Mouse (Mus musculus) adrenal gland, postnatal 4 days (tissue): ENCODE measurements at regions not wholly inside any gene's neighbourhood (a gene's known extent, or its start where the extent isn't known, plus 50 kb on each side); places are given as distances from the start of the nearest gene placed in this dataset.

ENCODE experiments used
- DNase-seq, 2 experiments: peaks; one replicate each; pipeline ENCODE4 v3.0.0; 2021 to 2022; ENCODE audit warnings: low spot score in 2 of 2, mixed read lengths in 2 of 2

GRCm38 (mm10) chr1:154255971-154256370 is 55.0 kb downstream of the Zfp648 start:
- DNase-seq, result no peak

DNA sequence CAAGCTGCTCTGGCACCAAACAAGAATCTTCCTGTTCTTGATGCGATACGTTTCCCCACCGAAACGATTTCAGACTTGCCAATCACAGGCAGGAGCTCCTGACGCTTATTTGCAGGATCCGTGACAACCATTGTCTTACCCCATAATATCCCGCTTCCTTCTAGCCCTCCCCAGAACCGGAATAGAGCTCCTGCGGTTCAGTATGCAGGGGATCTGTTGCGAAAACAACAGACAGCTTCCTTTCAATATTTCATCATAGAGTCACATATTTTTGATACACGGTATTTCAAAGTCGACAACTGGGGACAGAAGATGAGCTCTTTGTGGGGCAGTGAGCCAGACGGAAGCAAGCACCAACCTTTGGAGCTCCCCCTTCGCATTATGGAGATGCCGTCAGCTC is 55.8 kb downstream of the Zfp648 start:
- no peak for DNase-seq

- no peak for DNase-seq
Measured at GRCm38 (mm10) chr1:154258511-154258910, 57.5 kb downstream of the Zfp648 start.

- no peak for DNase-seq
Measured at GRCm38 (mm10) chr1:154260393-154260792, 59.4 kb downstream of the Zfp648 start.

- DNase-seq, result peak; percentile 3 to 19
Measured at GRCm38 (mm10) chr1:154281438-154281837, 80.5 kb downstream of the Zfp648 start.

- DNase-seq, result no peak
Measured at GRCm38 (mm10) chr1:154286080-154286479, 85.1 kb downstream of the Zfp648 start.

- DNase-seq, result no peak
Measured at GRCm38 (mm10) chr1:154292729-154293128, 91.7 kb downstream of the Zfp648 start.

- DNase-seq, result no peak
Measured at GRCm38 (mm10) chr1:154296080-154296479, 95.1 kb downstream of the Zfp648 start.

DNA sequence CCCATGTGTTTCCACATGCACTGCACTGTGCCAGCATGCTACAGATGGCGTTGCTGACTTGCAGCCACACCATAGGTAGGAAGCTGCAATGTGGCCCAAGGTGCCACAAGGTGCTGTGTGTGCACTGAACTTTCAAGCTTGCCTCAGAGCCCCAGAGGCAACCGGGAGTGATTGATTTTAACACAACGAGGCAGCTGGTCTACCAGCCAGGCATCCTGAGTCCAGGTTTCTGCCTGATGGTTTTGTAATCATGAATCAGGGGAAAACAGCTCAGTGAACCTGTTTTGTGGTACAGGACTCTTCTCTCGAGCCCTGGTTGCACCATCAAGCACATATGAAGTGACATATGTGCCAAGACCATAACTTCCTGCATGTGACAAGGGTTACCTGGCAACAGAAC is 98.9 kb downstream of the Zfp648 start:
- no peak for DNase-seq

- DNase-seq, result no peak
Measured at GRCm38 (mm10) chr1:154309650-154310049, 108.7 kb downstream of the Zfp648 start.
